Mouse (Mus musculus) spleen, adult 2 months (tissue): Measurements from ENCODE around the gene Efna5.

Source experiments
- CTCF ChIP-seq: fragments of 200-500 bp; IDR thresholded peaks from 2 replicates; pipeline ENCODE4 v1.5.1; 2011; ENCODE audit warnings: mild to moderate bottlenecking, inconsistent platforms; ENCODE audit not compliant: insufficient read depth, insufficient read length, insufficient replicate concordance; ENCODE audit errors: extremely low read depth
- POLR2A ChIP-seq: fragments of 200-500 bp; IDR thresholded peaks from 2 replicates; pipeline ENCODE4 v1.6.1; 2011; ENCODE audit warnings: low read depth, low read length, inconsistent platforms

GRCm38 (mm10) chr17:62702020-62702814, 178.9 kb downstream of the Efna5 start:
- TF ChIP-seq CTCF (no peak), POLR2A (no peak)
